Mouse (Mus musculus) brain, embryonic 14.5 days (tissue): ENCODE measurements at regions not wholly inside any gene's neighbourhood (a gene's known extent, or its start where the extent isn't known, plus 50 kb on each side); places are given as distances from the start of the nearest gene placed in this dataset.

Experiments used
- CTCF ChIP-seq: fragments of 200-500 bp; IDR thresholded peaks from 2 replicates; pipeline ENCODE4 v1.5.1; 2012; ENCODE audit warnings: inconsistent platforms, mild to moderate bottlenecking, moderate library complexity, borderline replicate concordance; ENCODE audit not compliant: insufficient read depth, insufficient read length; ENCODE audit errors: extremely low read depth
- POLR2A ChIP-seq: fragments of 200-500 bp; IDR thresholded peaks from 2 replicates; pipeline ENCODE4 v1.6.1; 2012; ENCODE audit warnings: mild to moderate bottlenecking, inconsistent platforms, borderline replicate concordance; ENCODE audit not compliant: poor library complexity, insufficient read depth, insufficient read length, severe bottlenecking; ENCODE audit errors: extremely low read depth

- no peak for TF ChIP-seq CTCF
- no peak for TF ChIP-seq POLR2A
Observed at GRCm38 (mm10) chr3:143742786-143743571, 462.0 kb downstream of the Lmo4 start.
